Mouse (Mus musculus): ENCODE measurements around the gene Smurf1. TPM values are rescaled to one million over a fixed set of nuclear protein-coding genes. Genes with fewer than 3 reads are reported as not detected.

Gene Smurf1
- polyA plus RNA-seq, 1 experiment from 2014 or later, result 12.1 TPM

- H3K9me3 ChIP-seq, result peaks cover 18% of the 10 kb centered on the region; the same call in 1 of the 2 replicates
- H3K36me3 ChIP-seq (replicated peaks), result no peaks in the 10 kb centered on the region
- 90% methylated on average over 5 of the region's 5 CpGs for WGBS
- no peaks in the 10 kb centered on the region for H3K27me3 ChIP-seq (ENCODE audit: poor library complexity, severe bottlenecking)
- DNase-seq (ENCODE audit: extremely low spot score, low spot score), result no peak
- H3K4me1 ChIP-seq, result no peaks in the 10 kb centered on the region; the same call in none of the 2 replicates
- no peak overlapping the region for H3K4me3 ChIP-seq
- no peak overlapping the region for H3K27ac ChIP-seq
These were observed 19.2 kb upstream of the Smurf1 start for GRCm38 (mm10) chr5:144984839-144985238.

- no peaks in the 10 kb centered on the region for H3K36me3 ChIP-seq (replicated peaks)
- DNase-seq (ENCODE audit: extremely low spot score, low spot score), result no peak
- peaks cover 18% of the 10 kb centered on the region; the same call in 1 of the 2 replicates for H3K9me3 ChIP-seq
- no peak overlapping the region for H3K4me3 ChIP-seq
- WGBS, result 92% methylated on average over 3 of the region's 3 CpGs
- H3K27ac ChIP-seq, result no peak overlapping the region
- no peaks in the 10 kb centered on the region for H3K27me3 ChIP-seq (ENCODE audit: poor library complexity, severe bottlenecking)
- H3K4me1 ChIP-seq, result no peaks in the 10 kb centered on the region
These were observed 17.6 kb upstream of the Smurf1 start for GRCm38 (mm10) chr5:144983227-144983626.

- Histone ChIP-seq H3K4me1 (no peaks in the 10 kb centered on the region), H3K4me3 (no peak overlapping the region), H3K9me3 (peaks cover 10% of the 10 kb centered on the region; the same call in 1 of the 2 replicates), H3K36me3 (replicated peaks) (no peaks in the 10 kb centered on the region), H3K27me3 (ENCODE audit: poor library complexity, severe bottlenecking) (no peaks in the 10 kb centered on the region), H3K27ac (no peak overlapping the region)
- no peak for DNase-seq (ENCODE audit: extremely low spot score, low spot score)
- WGBS, result 84% methylated on average over 6 of the region's 6 CpGs
These were observed 13.5 kb upstream of the Smurf1 start for GRCm38 (mm10) chr5:144979110-144979509.

- no peak overlapping the region for H3K27ac ChIP-seq
- H3K27me3 ChIP-seq (ENCODE audit: poor library complexity, severe bottlenecking), result no peaks in the 10 kb centered on the region
- DNase-seq (ENCODE audit: extremely low spot score, low spot score), result no peak
- peaks cover 5% of the 10 kb centered on the region; the same call in 1 of the 2 replicates for H3K9me3 ChIP-seq
- no peaks in the 10 kb centered on the region for H3K4me1 ChIP-seq
- 79% methylated on average over 10 of the region's 10 CpGs for WGBS
- H3K4me3 ChIP-seq, result no peak overlapping the region
- H3K36me3 ChIP-seq (replicated peaks), result no peaks in the 10 kb centered on the region
These were observed 13.0 kb upstream of the Smurf1 start for GRCm38 (mm10) chr5:144978533-144979107.

GRCm38 (mm10) chr5:144971266-144971665, 5.6 kb upstream of the Smurf1 start:
- no peak for DNase-seq (ENCODE audit: extremely low spot score, low spot score)

GRCm38 (mm10) chr5:144964872-144965638, 592 bp downstream of the Smurf1 start:
- no peaks in the 10 kb centered on the region for H3K9me3 ChIP-seq
- DNase-seq (ENCODE audit: extremely low spot score, low spot score), result peak; percentile 93
- 1% methylated on average over 32 of the region's 56 CpGs for WGBS

More at GRCm38 (mm10) chr5:144971266-144971665, 5.6 kb upstream of the Smurf1 start:
- Histone ChIP-seq H3K9me3 (no peaks in the 10 kb centered on the region), H3K27ac (no peak overlapping the region), H3K4me1 (peaks cover 6% of the 10 kb centered on the region), H3K4me3 (no peak overlapping the region), H3K36me3 (replicated peaks) (no peaks in the 10 kb centered on the region), H3K27me3 (ENCODE audit: poor library complexity, severe bottlenecking) (peaks cover 17% of the 10 kb centered on the region)
- 86% methylated on average over 3 of the region's 3 CpGs for WGBS

GRCm38 (mm10) chr5:144964465-144964864, 1.2 kb downstream of the Smurf1 start:
- WGBS, result 15% methylated on average over 7 of the region's 8 CpGs
- H3K27me3 ChIP-seq (ENCODE audit: poor library complexity, severe bottlenecking), result peaks cover 18% of the 10 kb centered on the region
- 0 out of 2 replicates have a peak, but pooled peaks cover 5% of the 10 kb centered on the region for H3K36me3 ChIP-seq (replicated peaks)
- DNase-seq (ENCODE audit: extremely low spot score, low spot score), result peak; percentile 23
- peaks cover 33% of the 10 kb centered on the region for H3K4me1 ChIP-seq
- no peaks in the 10 kb centered on the region for H3K9me3 ChIP-seq
- H3K27ac ChIP-seq, result peak overlapping the region; percentile 95
- peak overlapping the region; percentile 87 for H3K4me3 ChIP-seq

More at GRCm38 (mm10) chr5:144964872-144965638, 592 bp downstream of the Smurf1 start:
- Histone ChIP-seq H3K4me3 (peak overlapping the region; percentile 87), H3K4me1 (peaks cover 32% of the 10 kb centered on the region), H3K27me3 (ENCODE audit: poor library complexity, severe bottlenecking) (peaks cover 18% of the 10 kb centered on the region), H3K36me3 (replicated peaks) (0 out of 2 replicates have a peak, but pooled peaks cover 5% of the 10 kb centered on the region), H3K27ac (peak overlapping the region; percentile 95)

GRCm38 (mm10) chr5:144963817-144964261, 1.8 kb downstream of the Smurf1 start:
- no peaks in the 10 kb centered on the region for H3K9me3 ChIP-seq
- H3K4me1 ChIP-seq, result peaks cover 39% of the 10 kb centered on the region
- peak; percentile 50 for DNase-seq (ENCODE audit: extremely low spot score, low spot score)
- peak overlapping the region; percentile 87 for H3K4me3 ChIP-seq
- WGBS, result 5% methylated on average over 13 of the region's 13 CpGs
- H3K36me3 ChIP-seq (replicated peaks), result 0 out of 2 replicates have a peak, but pooled peaks cover 5% of the 10 kb centered on the region
- peaks cover 18% of the 10 kb centered on the region for H3K27me3 ChIP-seq (ENCODE audit: poor library complexity, severe bottlenecking)
- H3K27ac ChIP-seq, result peak overlapping the region; percentile 44; the same call in 1 of the 2 replicates

GRCm38 (mm10) chr5:144963401-144963800, 2.2 kb downstream of the Smurf1 start:
- Histone ChIP-seq H3K27ac (peak overlapping the region; percentile 44; the same call in 1 of the 2 replicates), H3K4me1 (peaks cover 43% of the 10 kb centered on the region), H3K9me3 (no peaks in the 10 kb centered on the region), H3K4me3 (peak overlapping the region; percentile 87), H3K36me3 (replicated peaks) (0 out of 2 replicates have a peak, but pooled peaks cover 5% of the 10 kb centered on the region), H3K27me3 (ENCODE audit: poor library complexity, severe bottlenecking) (peaks cover 18% of the 10 kb centered on the region)
- 61% methylated on average over 3 of the region's 3 CpGs for WGBS
- no peak for DNase-seq (ENCODE audit: extremely low spot score, low spot score)

- no peak overlapping the region for H3K27ac ChIP-seq
- no peak overlapping the region for H3K4me3 ChIP-seq
- WGBS, result 91% methylated on average over 9 of the region's 9 CpGs
- peaks cover 18% of the 10 kb centered on the region for H3K4me1 ChIP-seq
- 0 out of 2 replicates have a peak, but pooled peaks cover under 1% of the 10 kb centered on the region for H3K36me3 ChIP-seq (replicated peaks)
- no peak for DNase-seq (ENCODE audit: extremely low spot score, low spot score)
- no peaks in the 10 kb centered on the region for H3K27me3 ChIP-seq (ENCODE audit: poor library complexity, severe bottlenecking)
- no peaks in the 10 kb centered on the region for H3K9me3 ChIP-seq
These were observed 7.4 kb downstream of the Smurf1 start for GRCm38 (mm10) chr5:144958271-144958670.

GRCm38 (mm10) chr5:144954432-144954831, 11.2 kb downstream of the Smurf1 start:
- no peak overlapping the region for H3K27ac ChIP-seq
- WGBS, result 91% methylated on average over 7 of the region's 7 CpGs
- no peaks in the 10 kb centered on the region for H3K36me3 ChIP-seq (replicated peaks)
- no peak for DNase-seq (ENCODE audit: extremely low spot score, low spot score)
- H3K4me1 ChIP-seq, result peaks cover 16% of the 10 kb centered on the region
- no peaks in the 10 kb centered on the region for H3K9me3 ChIP-seq
- no peaks in the 10 kb centered on the region for H3K27me3 ChIP-seq (ENCODE audit: poor library complexity, severe bottlenecking)
- no peak overlapping the region for H3K4me3 ChIP-seq

GRCm38 (mm10) chr5:144952592-144952991, 13.1 kb downstream of the Smurf1 start:
- WGBS, result 87% methylated on average over 2 of the region's 2 CpGs
- Histone ChIP-seq H3K27ac (no peak overlapping the region), H3K36me3 (replicated peaks) (no peaks in the 10 kb centered on the region), H3K4me1 (peaks cover 4% of the 10 kb centered on the region; the same call in 1 of the 2 replicates), H3K9me3 (no peaks in the 10 kb centered on the region), H3K4me3 (no peak overlapping the region), H3K27me3 (ENCODE audit: poor library complexity, severe bottlenecking) (no peaks in the 10 kb centered on the region)
- no peak for DNase-seq (ENCODE audit: extremely low spot score, low spot score)
